Mouse (Mus musculus): ENCODE results near the gene Bri3. TPM values are rescaled to one million over a fixed set of nuclear protein-coding genes. Genes with fewer than 3 reads are reported as not detected.

The Bri3 gene
- polyA plus RNA-seq (2012; rRNA removed): 103 and 104 TPM in 2 replicates

- H3K27ac ChIP-seq (ENCODE audit: insufficient read depth, low read length): no peak within 1 kb of the TSS
- TF ChIP-seq POLR2A (IDR thresholded peaks at IDR 0.05; ENCODE audit: extremely low read depth, insufficient read depth, low read length) (no peak), CTCF (IDR thresholded peaks at IDR 0.05; ENCODE audit: extremely low read depth, insufficient read depth, low read length) (no peak)
- no peak within 1 kb of the TSS for H3K4me3 ChIP-seq (ENCODE audit: insufficient read depth, low read length)
- no peaks in the 10 kb centered on the region for H3K4me1 ChIP-seq (ENCODE audit: control insufficient read depth, insufficient read depth, low read length)
These were observed at the start of gene Bri3 for GRCm38 (mm10) chr5:144243901-144244487. TSS of gene Bri3 (plus strand) at chr5:144244437.

DNA sequence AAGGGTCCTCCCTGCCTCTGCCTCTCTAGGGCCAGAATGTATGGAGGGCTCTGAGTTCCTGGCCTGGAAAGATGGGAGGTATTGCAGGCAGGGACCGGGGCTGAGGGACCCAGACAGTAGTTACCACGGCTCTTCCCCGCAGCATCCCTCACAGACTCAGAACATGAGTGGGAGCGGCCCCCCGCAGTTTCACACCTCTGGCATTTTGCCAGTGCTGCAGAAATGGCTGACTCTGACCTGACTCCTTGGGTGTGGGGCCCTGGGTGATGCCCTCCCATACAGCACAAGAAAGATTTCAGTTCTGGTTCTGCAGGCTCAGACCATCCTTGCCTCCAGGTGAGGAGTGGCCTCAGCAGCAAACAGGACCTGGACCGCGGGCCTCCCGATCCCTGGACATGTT is 48.7 kb upstream of the Bri3 start:
- TF ChIP-seq CTCF (IDR thresholded peaks at IDR 0.05; ENCODE audit: extremely low read depth, insufficient read depth, low read length): no peak
- no peak for TF ChIP-seq POLR2A (IDR thresholded peaks at IDR 0.05; ENCODE audit: extremely low read depth, insufficient read depth, low read length)
- no peak overlapping the region for H3K27ac ChIP-seq (ENCODE audit: insufficient read depth, low read length)
- H3K4me3 ChIP-seq (ENCODE audit: insufficient read depth, low read length): no peak overlapping the region
- no peaks in the 10 kb centered on the region for H3K4me1 ChIP-seq (ENCODE audit: control insufficient read depth, insufficient read depth, low read length)

GRCm38 (mm10) chr5:144200616-144201015 is 43.6 kb upstream of the Bri3 start:
- no peaks in the 10 kb centered on the region for H3K4me1 ChIP-seq (ENCODE audit: control insufficient read depth, insufficient read depth, low read length)
- H3K27ac ChIP-seq (ENCODE audit: insufficient read depth, low read length): no peak overlapping the region
- TF ChIP-seq CTCF (IDR thresholded peaks at IDR 0.05; ENCODE audit: extremely low read depth, insufficient read depth, low read length): no peak
- no peak for TF ChIP-seq POLR2A (IDR thresholded peaks at IDR 0.05; ENCODE audit: extremely low read depth, insufficient read depth, low read length)
- H3K4me3 ChIP-seq (ENCODE audit: insufficient read depth, low read length): no peak overlapping the region

GRCm38 (mm10) chr5:144202430-144202829 is 41.8 kb upstream of the Bri3 start:
- no peak overlapping the region for H3K4me3 ChIP-seq (ENCODE audit: insufficient read depth, low read length)
- TF ChIP-seq CTCF (IDR thresholded peaks at IDR 0.05; ENCODE audit: extremely low read depth, insufficient read depth, low read length) (no peak), POLR2A (IDR thresholded peaks at IDR 0.05; ENCODE audit: extremely low read depth, insufficient read depth, low read length) (no peak)
- no peak overlapping the region for H3K27ac ChIP-seq (ENCODE audit: insufficient read depth, low read length)
- no peaks in the 10 kb centered on the region for H3K4me1 ChIP-seq (ENCODE audit: control insufficient read depth, insufficient read depth, low read length)

- no peak for TF ChIP-seq POLR2A (IDR thresholded peaks at IDR 0.05; ENCODE audit: extremely low read depth, insufficient read depth, low read length)
- TF ChIP-seq CTCF (IDR thresholded peaks at IDR 0.05; ENCODE audit: extremely low read depth, insufficient read depth, low read length): no peak
- H3K4me3 ChIP-seq (ENCODE audit: insufficient read depth, low read length): no peak overlapping the region
- H3K4me1 ChIP-seq (ENCODE audit: control insufficient read depth, insufficient read depth, low read length): no peaks in the 10 kb centered on the region
- no peak overlapping the region for H3K27ac ChIP-seq (ENCODE audit: insufficient read depth, low read length)
These were observed 40.8 kb upstream of the Bri3 start for GRCm38 (mm10) chr5:144203398-144203959.

DNA sequence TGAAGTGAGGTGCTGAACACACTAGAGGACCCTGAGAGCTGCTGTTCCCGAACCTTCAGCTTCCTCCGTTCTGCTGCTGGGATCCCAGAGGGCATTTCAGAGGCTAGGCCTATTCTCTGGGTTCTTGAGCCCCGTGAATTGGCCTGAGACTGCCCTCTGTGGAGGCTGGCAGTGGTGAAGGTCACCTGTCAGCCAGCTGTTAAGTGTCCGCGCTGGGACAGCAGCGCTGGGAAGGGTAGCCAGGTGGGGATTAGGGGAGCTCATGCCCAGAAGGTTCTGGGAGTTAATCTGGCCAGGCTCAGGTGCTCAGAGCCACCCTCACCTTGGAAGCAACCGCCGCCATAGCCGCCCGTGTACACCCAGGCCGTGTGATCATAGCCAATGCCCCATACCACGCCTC is 39.9 kb upstream of the Bri3 start:
- Histone ChIP-seq H3K4me3 (ENCODE audit: insufficient read depth, low read length) (no peak overlapping the region), H3K27ac (ENCODE audit: insufficient read depth, low read length) (no peak overlapping the region), H3K4me1 (ENCODE audit: control insufficient read depth, insufficient read depth, low read length) (no peaks in the 10 kb centered on the region)
- TF ChIP-seq POLR2A (IDR thresholded peaks at IDR 0.05; ENCODE audit: extremely low read depth, insufficient read depth, low read length): no peak
- no peak for TF ChIP-seq CTCF (IDR thresholded peaks at IDR 0.05; ENCODE audit: extremely low read depth, insufficient read depth, low read length)

- no peak overlapping the region for H3K27ac ChIP-seq (ENCODE audit: insufficient read depth, low read length)
- H3K4me1 ChIP-seq (ENCODE audit: control insufficient read depth, insufficient read depth, low read length): no peaks in the 10 kb centered on the region
- H3K4me3 ChIP-seq (ENCODE audit: insufficient read depth, low read length): no peak overlapping the region
- no peak for TF ChIP-seq POLR2A (IDR thresholded peaks at IDR 0.05; ENCODE audit: extremely low read depth, insufficient read depth, low read length)
- no peak for TF ChIP-seq CTCF (IDR thresholded peaks at IDR 0.05; ENCODE audit: extremely low read depth, insufficient read depth, low read length)
These were observed 39.3 kb upstream of the Bri3 start for GRCm38 (mm10) chr5:144204911-144205310.

GRCm38 (mm10) chr5:144206069-144206468 is 38.2 kb upstream of the Bri3 start:
- H3K27ac ChIP-seq (ENCODE audit: insufficient read depth, low read length): no peak overlapping the region
- H3K4me3 ChIP-seq (ENCODE audit: insufficient read depth, low read length): no peak overlapping the region
- TF ChIP-seq CTCF (IDR thresholded peaks at IDR 0.05; ENCODE audit: extremely low read depth, insufficient read depth, low read length): no peak
- no peak for TF ChIP-seq POLR2A (IDR thresholded peaks at IDR 0.05; ENCODE audit: extremely low read depth, insufficient read depth, low read length)

GRCm38 (mm10) chr5:144207478-144207877 is 36.8 kb upstream of the Bri3 start:
- TF ChIP-seq POLR2A (IDR thresholded peaks at IDR 0.05; ENCODE audit: extremely low read depth, insufficient read depth, low read length) (no peak), CTCF (IDR thresholded peaks at IDR 0.05; ENCODE audit: extremely low read depth, insufficient read depth, low read length) (peak; percentile 86)
- H3K4me3 ChIP-seq (ENCODE audit: insufficient read depth, low read length): no peak overlapping the region
- no peak overlapping the region for H3K27ac ChIP-seq (ENCODE audit: insufficient read depth, low read length)
- no peaks in the 10 kb centered on the region for H3K4me1 ChIP-seq (ENCODE audit: control insufficient read depth, insufficient read depth, low read length)

More at GRCm38 (mm10) chr5:144206069-144206468, 38.2 kb upstream of the Bri3 start:
- H3K4me1 ChIP-seq (ENCODE audit: control insufficient read depth, insufficient read depth, low read length): no peaks in the 10 kb centered on the region

GRCm38 (mm10) chr5:144214453-144214852 is 29.8 kb upstream of the Bri3 start:
- Histone ChIP-seq H3K4me3 (ENCODE audit: insufficient read depth, low read length) (no peak overlapping the region), H3K27ac (ENCODE audit: insufficient read depth, low read length) (no peak overlapping the region), H3K4me1 (ENCODE audit: control insufficient read depth, insufficient read depth, low read length) (peaks cover 4% of the 10 kb centered on the region)
- TF ChIP-seq CTCF (IDR thresholded peaks at IDR 0.05; ENCODE audit: extremely low read depth, insufficient read depth, low read length) (peak; percentile 77), POLR2A (IDR thresholded peaks at IDR 0.05; ENCODE audit: extremely low read depth, insufficient read depth, low read length) (no peak)
